Mouse (Mus musculus): ENCODE data around the gene Ins1. TPM values are rescaled to one million over a fixed set of nuclear protein-coding genes. Genes with fewer than 3 reads are reported as not detected.

Ins1 gene
- not detected for polyA plus RNA-seq (2014; fragmentation: Illumina TruSeq; extraction: RNeasy Lipid Tissue Mini Kit (QIAGEN cat#74804); ENCODE audit: low read depth, low replicate concordance)

GRCm38 (mm10) chr19:52263997-52264396, at the start of gene Ins1:
Ins1 (plus strand) TSS chr19:52264297.

